Mouse (Mus musculus): ENCODE data around the gene Tsr2. TPM values are rescaled to one million over a fixed set of nuclear protein-coding genes. Genes with fewer than 3 reads are reported as not detected.

Gene Tsr2
- polyA plus RNA-seq, 1 experiment from 2014 or later = 46.1 TPM

Other genes with a start within 250 kb of the Tsr2 start
- 38.6 and 40.1 TPM in 2 replicates for gene Gnl3l, start 79.2 kb downstream of the Tsr2 start, polyA plus RNA-seq (2016; fragmentation: Nextera tagmentation; extraction: Ambion mirVana)
- gene Fgd1, start 50.4 kb downstream of the Tsr2 start, polyA plus RNA-seq (2016; fragmentation: Nextera tagmentation; extraction: Ambion mirVana) = 9.0 and 12.0 TPM in 2 replicates
- 7.5 TPM in 2 replicates for gene Wnk3, start 101.5 kb upstream of the Tsr2 start, polyA plus RNA-seq (2016; fragmentation: Nextera tagmentation; extraction: Ambion mirVana)
- 2.6 and 2.8 TPM in 2 replicates for gene Fam120c, start 247.6 kb upstream of the Tsr2 start, polyA plus RNA-seq (2016; fragmentation: Nextera tagmentation; extraction: Ambion mirVana)